Mouse (Mus musculus): Measurements from ENCODE around the gene Ptprr.

Ptprr gene

DNA sequence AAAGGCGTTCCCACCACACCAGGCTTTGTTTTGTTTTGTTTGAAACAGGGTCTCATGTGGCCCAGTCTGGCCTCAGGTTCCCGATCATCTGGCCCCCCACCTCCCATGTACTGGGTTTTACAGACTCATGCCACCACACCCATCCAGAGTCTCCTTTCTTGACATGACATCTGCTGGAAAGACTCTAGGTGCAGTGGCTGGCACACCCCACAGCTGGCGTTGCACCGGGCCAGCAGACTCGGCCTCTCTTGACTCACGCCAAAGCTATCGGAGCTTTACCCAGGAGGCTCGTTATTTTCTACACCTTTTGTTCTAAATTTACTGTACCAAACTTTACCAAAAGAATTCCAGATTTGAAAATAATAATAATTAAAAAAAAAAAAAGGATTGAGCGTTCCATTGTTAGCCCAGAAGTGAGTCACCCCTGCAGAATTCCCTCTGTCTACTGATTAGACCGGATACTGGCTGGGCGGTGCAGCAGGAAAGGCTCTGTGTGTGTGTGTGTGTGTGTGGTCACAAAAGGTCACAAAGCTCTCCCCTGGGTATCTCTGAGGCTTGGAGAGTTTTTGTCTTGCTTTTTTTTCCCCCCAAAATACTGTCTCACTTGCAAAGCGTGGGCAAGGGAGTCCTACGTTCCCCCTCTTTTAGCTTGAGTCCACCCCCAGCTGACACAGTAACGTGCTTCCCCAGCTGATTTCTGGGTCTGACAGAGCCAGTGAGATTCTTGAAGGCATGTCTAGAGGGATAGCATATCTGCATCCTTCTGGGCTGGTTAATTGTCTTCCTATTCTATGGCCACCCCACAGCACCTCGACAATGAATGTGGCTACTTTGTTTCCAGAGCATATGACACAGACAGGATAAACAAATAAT lies 248.8 kb downstream of the Ptprr start:
- DNase-seq (ENCODE audit: low spot score in 2 of 2) = no peak

DNA sequence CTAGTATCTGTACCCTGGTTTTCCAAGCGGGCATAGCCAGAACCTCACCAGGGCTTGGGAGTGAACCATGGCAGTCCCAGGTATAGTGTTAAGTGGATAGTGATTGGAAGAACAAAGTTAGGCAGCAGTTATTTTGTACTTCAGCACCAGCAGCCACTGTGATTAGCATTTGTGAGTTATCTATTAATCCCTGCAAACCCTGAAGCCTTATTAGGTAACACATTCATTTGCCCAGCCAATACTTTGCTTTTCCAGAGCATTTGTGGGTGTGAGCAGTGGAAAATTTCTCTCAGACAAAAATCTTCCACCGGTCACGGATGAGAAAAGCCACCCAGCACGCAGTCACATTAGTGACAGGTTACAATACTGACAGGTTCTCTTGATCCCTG lies 249.4 kb downstream of the Ptprr start:
- no peak for DNase-seq (ENCODE audit: low spot score in 2 of 2)

DNA sequence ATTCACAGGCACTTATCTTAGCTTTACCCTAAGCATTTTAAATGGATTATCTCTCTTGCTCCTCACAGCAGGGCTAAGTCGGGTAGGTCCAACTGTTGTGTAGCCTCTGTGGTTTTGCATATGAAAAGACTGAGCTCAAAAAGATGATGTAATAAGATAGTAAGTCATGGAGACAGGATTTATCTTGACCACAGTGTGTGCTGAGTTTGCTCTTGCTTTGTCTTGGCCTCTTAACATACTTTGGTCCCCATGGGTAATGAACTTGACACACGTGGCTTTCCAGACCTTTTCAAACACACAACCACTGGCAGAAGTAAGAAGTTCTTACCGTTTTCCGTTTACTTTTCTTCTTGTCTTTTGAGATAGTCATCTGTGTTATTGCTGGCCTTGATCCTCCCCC lies 250.3 kb downstream of the Ptprr start:
- no peak for DNase-seq (ENCODE audit: low spot score in 2 of 2)

DNA sequence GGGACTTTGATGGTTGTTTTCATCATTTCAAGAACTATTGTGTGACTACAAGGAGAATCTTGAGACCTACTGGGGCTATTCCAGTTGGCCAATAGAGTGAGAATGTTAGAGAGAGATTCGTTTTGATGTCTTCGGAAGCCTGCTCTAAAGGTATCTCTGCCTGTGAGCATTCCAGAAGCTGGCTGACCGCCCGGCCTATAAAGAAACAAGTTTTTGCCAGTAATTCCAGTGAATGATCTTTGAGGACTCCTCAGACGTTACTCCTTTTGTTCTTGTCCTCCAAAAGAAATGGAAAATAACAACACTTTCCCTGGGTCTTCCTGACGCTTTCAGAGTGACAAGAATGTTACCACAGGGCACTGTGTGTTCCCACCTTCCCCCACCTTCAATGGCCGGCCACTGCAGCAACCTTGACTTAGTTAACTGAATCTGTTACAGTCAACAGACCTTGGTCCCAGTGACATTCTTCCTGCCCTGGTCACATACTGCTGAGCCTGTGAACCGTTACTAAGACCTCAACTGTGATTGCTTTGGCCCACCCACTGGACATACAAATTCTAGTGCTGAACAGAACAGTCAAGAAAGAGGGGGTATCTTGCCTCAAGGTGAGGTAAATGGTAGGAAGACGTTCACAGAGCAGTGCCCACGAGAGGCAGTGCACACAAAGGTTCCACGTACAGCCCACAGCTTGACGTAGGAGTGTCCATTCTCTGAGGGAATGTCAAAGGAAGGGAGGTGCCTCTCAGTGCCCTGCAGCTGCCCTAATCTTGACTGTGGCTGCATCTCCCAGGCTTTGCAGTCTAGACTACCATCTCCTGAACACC lies 252.8 kb downstream of the Ptprr start:
- no peak for DNase-seq (ENCODE audit: low spot score in 2 of 2)

GRCm38 (mm10) chr10:116271470-116271915 lies 253.5 kb downstream of the Ptprr start:
- no peak for DNase-seq (ENCODE audit: low spot score in 2 of 2)

GRCm38 (mm10) chr10:116272156-116272555 lies 254.1 kb downstream of the Ptprr start:
- no peak for DNase-seq (ENCODE audit: low spot score in 2 of 2)

DNA sequence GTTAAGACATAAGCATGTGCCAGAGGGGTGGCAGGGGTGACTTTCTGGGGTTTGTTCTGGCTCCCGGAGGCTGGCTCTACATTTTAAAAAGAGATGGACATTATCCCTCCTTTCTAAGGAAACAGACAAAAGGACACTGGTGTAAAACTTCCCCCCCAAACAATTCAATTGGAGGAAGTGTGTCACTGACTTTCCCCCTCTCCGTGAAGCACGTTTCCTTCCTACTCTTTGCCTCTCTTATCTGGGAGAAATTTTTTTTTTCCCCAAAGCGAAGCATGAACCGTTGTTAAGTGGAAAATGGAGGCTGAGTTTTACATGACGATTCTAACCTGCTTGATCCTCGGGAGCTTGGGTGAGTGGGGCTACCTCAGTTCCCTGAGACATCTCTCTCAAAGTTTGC lies 257.3 kb downstream of the Ptprr start, which contains the start of gene Ptprb:
Gene Ptprb (plus strand): TSS at position 244 of the 400 bp plus-strand sequence.
- no peak for DNase-seq (ENCODE audit: low spot score in 2 of 2)

GRCm38 (mm10) chr10:116286697-116287344 lies 268.8 kb downstream of the Ptprr start:
- no peak for DNase-seq (ENCODE audit: low spot score in 2 of 2)

DNA sequence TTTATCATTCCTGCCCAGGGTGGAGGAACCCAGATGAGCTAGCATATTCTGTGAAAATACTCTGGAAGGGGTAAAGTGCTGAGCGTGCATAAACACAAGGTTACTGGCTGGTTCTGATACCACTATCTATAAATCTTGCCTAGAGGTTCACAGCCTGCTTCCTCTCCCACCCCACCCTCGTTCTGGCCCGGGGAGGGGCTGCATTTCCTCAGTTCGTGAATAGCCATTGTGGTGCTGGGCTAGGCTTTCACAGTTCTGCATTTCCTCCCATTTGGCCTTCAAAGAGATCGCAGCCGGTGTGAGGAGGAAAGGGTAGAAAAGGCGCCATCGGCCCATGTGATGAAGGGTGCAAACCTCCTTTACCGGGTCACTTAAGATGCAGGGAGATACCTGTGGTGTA lies 270.1 kb downstream of the Ptprr start:
- peak in 1 of 2 experiments; percentile 16 for DNase-seq (ENCODE audit: low spot score in 2 of 2)

GRCm38 (mm10) chr10:116290483-116290882 lies 272.5 kb downstream of the Ptprr start:
- DNase-seq (ENCODE audit: low spot score in 2 of 2) = no peak

DNA sequence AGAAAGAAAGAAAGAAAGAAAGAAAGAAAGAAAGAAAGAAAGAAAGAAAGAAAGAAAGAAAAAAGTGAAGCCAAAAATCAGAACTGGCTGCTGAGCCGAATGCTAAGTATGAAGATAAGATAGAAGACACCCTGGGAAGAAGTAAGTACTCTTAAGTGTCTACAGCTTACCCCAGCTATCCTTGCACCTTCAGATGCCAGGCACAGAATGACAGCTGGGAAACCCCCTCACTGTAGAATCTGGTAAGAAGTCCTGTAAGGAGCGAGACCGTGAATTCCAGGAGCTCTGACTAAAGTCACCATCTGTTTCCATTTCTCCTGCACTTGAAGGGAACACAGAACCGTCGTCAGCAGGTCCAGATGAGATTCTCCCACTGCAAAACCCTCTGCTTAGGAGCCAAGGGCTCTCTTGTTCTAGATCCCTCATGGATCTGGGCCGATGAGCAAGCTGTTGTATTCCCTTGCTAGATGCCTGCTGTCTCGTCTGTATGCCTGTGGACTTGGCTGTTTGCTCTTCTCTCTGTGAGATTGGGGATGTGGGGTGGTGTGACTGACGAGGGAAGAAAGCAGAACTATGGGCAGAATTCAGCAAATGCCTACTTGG lies 273.2 kb downstream of the Ptprr start:
- DNase-seq (ENCODE audit: low spot score in 2 of 2) = no peak

DNA sequence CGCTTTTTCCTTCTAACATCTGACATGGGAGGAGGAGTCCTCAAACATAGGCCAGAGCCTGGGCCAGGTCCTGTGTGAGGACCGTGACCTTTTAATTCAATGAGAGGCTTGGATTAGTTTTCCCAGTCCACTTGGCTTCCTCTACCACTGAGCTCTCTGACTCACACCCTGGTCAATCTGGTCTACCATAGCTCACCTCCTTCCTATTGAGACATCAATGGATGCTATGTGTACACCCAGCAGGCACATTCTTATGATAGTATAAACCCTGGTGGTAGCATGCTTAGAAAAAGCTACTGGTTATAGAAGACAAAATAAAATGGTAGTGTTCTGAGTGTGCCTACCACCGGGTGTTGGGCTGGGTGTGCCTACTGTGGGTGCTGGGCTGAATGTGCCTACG lies 278.4 kb downstream of the Ptprr start:
- no peak for DNase-seq (ENCODE audit: low spot score in 2 of 2)

DNA sequence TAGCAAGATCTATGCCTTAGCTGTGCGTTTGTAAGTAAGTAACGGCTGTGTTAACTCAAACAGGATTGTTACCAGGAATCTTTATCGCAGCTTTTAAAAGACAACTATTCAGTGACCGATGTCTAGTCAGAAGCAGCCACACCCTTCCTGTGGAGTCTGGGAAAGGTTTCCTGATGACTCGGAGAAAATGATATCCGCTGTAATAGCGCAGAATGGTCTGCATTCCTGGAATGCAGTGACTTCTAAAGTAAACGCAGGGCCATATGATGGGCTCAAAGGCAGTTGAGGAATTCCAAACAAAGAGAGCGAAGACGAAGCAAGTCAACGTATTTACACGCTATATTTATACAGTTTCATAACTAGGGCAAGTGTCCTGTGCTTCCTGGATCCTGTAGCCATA lies 279.8 kb downstream of the Ptprr start:
- no peak for DNase-seq (ENCODE audit: low spot score in 2 of 2)

GRCm38 (mm10) chr10:116300824-116301223 lies 282.8 kb downstream of the Ptprr start:
- DNase-seq (ENCODE audit: low spot score in 2 of 2) = no peak

DNA sequence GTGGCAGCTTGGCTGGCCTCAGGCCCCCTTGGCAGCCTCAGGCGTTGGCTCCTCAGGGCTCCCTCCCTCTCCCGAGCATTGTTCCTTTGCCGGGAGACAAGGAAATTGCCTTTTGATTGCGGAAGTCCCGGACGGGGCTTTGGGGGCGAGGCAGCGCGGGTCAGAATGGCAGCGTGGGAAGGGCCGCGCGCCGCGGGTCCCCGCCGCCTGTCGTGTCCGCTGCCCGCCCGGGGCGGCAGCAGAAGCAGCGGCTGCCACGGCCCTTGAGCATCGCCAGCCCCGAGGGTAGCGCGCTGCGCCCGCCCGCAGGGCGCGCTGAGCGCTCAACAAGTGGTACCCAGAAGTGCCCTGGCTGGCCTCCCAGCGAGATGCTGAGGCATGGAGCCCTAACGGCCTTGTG lies 283.2 kb downstream of the Ptprr start:
- no peak for DNase-seq (ENCODE audit: low spot score in 2 of 2)

- DNase-seq (ENCODE audit: low spot score in 2 of 2) = no peak
Observed at GRCm38 (mm10) chr10:116304355-116304754, 286.3 kb downstream of the Ptprr start.

DNA sequence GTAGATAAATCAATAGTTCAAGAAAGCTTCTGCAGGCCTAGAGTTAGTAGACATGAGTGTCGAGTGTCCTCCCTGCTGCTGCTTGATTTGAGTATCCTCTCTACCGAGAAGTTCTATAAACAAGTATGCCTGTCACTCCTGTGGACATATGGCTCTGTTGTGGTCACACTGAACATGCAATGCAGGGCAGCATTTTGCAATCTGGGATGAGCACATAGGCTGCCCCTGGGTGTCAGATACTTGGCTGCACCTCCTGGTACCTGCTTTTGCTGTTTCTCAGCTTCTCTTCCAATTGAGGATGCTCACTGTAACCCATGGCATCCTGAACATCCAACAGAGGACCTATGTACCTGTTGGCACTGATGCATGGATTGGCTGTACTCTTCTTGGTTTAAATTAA lies 291.4 kb downstream of the Ptprr start:
- DNase-seq (ENCODE audit: low spot score in 2 of 2) = no peak

DNA sequence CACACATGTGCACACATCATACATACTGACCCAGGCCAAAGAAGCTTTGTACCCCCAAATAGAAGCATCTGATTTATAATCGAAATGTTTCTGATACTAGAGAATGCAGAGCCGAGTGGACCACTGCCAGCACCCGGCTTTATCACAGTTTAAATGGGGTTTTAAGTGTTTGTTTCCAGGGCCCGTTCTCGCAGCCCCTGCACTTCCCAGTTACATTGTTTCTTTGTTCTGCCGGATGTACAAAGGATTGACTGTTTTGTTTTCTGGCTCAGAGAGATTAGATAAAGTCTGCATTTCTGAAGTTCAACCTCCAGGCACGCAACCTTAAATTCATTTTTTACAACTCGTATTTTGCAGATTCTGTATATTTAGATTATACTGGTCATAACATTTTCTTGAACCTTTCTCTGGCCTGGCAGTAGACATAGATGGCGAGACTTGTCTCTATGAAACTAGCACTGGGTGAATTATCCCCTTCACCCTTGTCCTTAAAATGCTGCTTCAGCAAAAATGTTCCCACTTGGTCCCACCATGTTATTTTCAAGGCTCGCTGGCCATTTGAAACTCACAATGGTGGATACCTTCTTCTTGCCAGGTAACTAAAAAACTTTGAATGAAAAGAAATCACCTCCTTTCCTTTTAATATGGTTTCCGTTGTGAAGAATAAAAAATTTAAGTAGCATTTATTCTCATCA lies 292.6 kb downstream of the Ptprr start:
- no peak for DNase-seq (ENCODE audit: low spot score in 2 of 2)

GRCm38 (mm10) chr10:116319246-116319645 lies 301.2 kb downstream of the Ptprr start:
- peak; percentile 57 to 83 for DNase-seq (ENCODE audit: low spot score in 2 of 2)
